22 mouse cellular contexts compared by ENCODE assay signal in genomic region chr1:137991936-137992335, GRCm38 (mm10).
DNase-seq lines count a peak whose midpoint lies in the region; ATAC-seq and TF ChIP-seq lines count a peak whose summit lies in the region.
"Had no signal": no experiment of that assay in that cellular context is flagged by ENCODE, and none has a peak within 500 bp of the region (broad histone marks: within the 10 kb centered on the region; RNA-seq: fewer than 3 reads in every experiment).

No protein-coding gene starts in this region.

- H3K36me3 ChIP-seq in intestine, embryonic 15.5 days: no peaks in the 10 kb centered on the region
- no peaks in the 10 kb centered on the region for H3K36me3 ChIP-seq in intestine, postnatal 0 days (ENCODE audit: control insufficient read depth, insufficient read depth)
- H3K36me3 ChIP-seq in intestine, embryonic 16.5 days (ENCODE audit: control insufficient read depth, insufficient read depth, low read length): no peaks in the 10 kb centered on the region
- H3K36me3 ChIP-seq in hindbrain, embryonic 16.5 days (ENCODE audit: control insufficient read depth, insufficient read depth, low read length): no peaks in the 10 kb centered on the region
- H3K36me3 ChIP-seq: G1E had no signal

- H3K9me3 ChIP-seq in intestine, embryonic 15.5 days: no peaks in the 10 kb centered on the region
- H3K9me3 ChIP-seq in intestine, postnatal 0 days (ENCODE audit: control insufficient read depth): no peaks in the 10 kb centered on the region
- H3K9me3 ChIP-seq in intestine, embryonic 16.5 days (ENCODE audit: control insufficient read depth, low read length): no peaks in the 10 kb centered on the region
- H3K9me3 ChIP-seq in hindbrain, embryonic 16.5 days (ENCODE audit: control insufficient read depth, low read length): no peaks in the 10 kb centered on the region

- intact Hi-C loops in gastrocnemius, postnatal 14 days (cut with DNase I; ENCODE audit: low total_unique reads): no loop called here

- no peak overlapping the region for H3K4me2 ChIP-seq in intestine, embryonic 15.5 days (replicated peaks)
- H3K4me2 ChIP-seq in intestine, postnatal 0 days (replicated peaks; ENCODE audit: low read depth): no peak overlapping the region
- H3K4me2 ChIP-seq in intestine, embryonic 16.5 days (ENCODE audit: low read depth, low read length): no peak overlapping the region
- no peak overlapping the region for H3K4me2 ChIP-seq in hindbrain, embryonic 16.5 days (ENCODE audit: low read length)

- 55% methylated on average over 1 of the region's 1 CpGs for WGBS in intestine, embryonic 15.5 days
- WGBS in intestine, postnatal 0 days: 22% methylated on average over 1 of the region's 1 CpGs
- 62% methylated on average over 1 of the region's 1 CpGs for WGBS in intestine, embryonic 16.5 days
- WGBS in hindbrain, embryonic 16.5 days: 100% methylated on average over 1 of the region's 1 CpGs

- no peak overlapping the region for H3K27ac ChIP-seq in intestine, embryonic 15.5 days
- H3K27ac ChIP-seq in intestine, postnatal 0 days (ENCODE audit: low read depth, low read length): no peak overlapping the region
- H3K27ac ChIP-seq in intestine, embryonic 16.5 days (ENCODE audit: low read length): no peak overlapping the region
- H3K27ac ChIP-seq in hindbrain, embryonic 16.5 days (ENCODE audit: low read depth, low read length): no peak overlapping the region

- DNase-seq in fat pad, adult 2 months (ENCODE audit: extremely low read depth, low read depth, low spot score): peak; percentile 33
- peak; percentile 46 for DNase-seq in gonadal fat pad, adult 2 months (ENCODE audit: low read depth)
- DNase-seq in kidney, postnatal 10 days: no peak
- DNase-seq in gastrocnemius, postnatal 14 days: no peak
- DNase-seq: adrenal gland, adult 2 months; adrenal gland, adult 8-10 months; adrenal gland, postnatal 10 days; adrenal gland, postnatal 14 days; adrenal gland, postnatal 25 days; adrenal gland, postnatal 36 days; B cell, adult 2 months; cerebellum, adult 11 months; cerebellum, adult 11-12 months had no signal

- TF ChIP-seq CTCF in intestine, postnatal 0 days (IDR thresholded peaks at IDR 0.05; ENCODE audit: low read depth): no peak

- H3K4me1 ChIP-seq in intestine, embryonic 15.5 days (replicated peaks): no peaks in the 10 kb centered on the region
- no peaks in the 10 kb centered on the region; the same call in 1 of the 2 replicates for H3K4me1 ChIP-seq in intestine, postnatal 0 days (replicated peaks; ENCODE audit: control insufficient read depth, insufficient read depth, low read length)
- H3K4me1 ChIP-seq in intestine, embryonic 16.5 days (ENCODE audit: control insufficient read depth, insufficient read depth, low read length): no peaks in the 10 kb centered on the region
- H3K4me1 ChIP-seq in hindbrain, embryonic 16.5 days (ENCODE audit: control insufficient read depth, insufficient read depth, low read depth, low read length): no peaks in the 10 kb centered on the region

- H3K27me3 ChIP-seq in intestine, embryonic 15.5 days (replicated peaks): no peaks in the 10 kb centered on the region
- no peaks in the 10 kb centered on the region for H3K27me3 ChIP-seq in intestine, postnatal 0 days (replicated peaks; ENCODE audit: control insufficient read depth, insufficient read depth, low read length)
- H3K27me3 ChIP-seq in intestine, embryonic 16.5 days (replicated peaks; ENCODE audit: control insufficient read depth, insufficient read depth, low read length): no peaks in the 10 kb centered on the region
- H3K27me3 ChIP-seq in hindbrain, embryonic 16.5 days (replicated peaks; ENCODE audit: control insufficient read depth, insufficient read depth, low read length): no peaks in the 10 kb centered on the region
- H3K27me3 ChIP-seq: CH12.LX, Patski had no signal

- no peak overlapping the region for H3K9ac ChIP-seq in intestine, embryonic 15.5 days
- no peak overlapping the region for H3K9ac ChIP-seq in intestine, postnatal 0 days (ENCODE audit: low read depth, low read length)
- H3K9ac ChIP-seq in intestine, embryonic 16.5 days (ENCODE audit: low read depth, low read length): no peak overlapping the region
- no peak overlapping the region for H3K9ac ChIP-seq in hindbrain, embryonic 16.5 days (ENCODE audit: low read depth, low read length)

- no peak overlapping the region for H3K4me3 ChIP-seq in intestine, embryonic 15.5 days (replicated peaks)
- H3K4me3 ChIP-seq in intestine, postnatal 0 days (ENCODE audit: low read depth, low read length): no peak overlapping the region
- H3K4me3 ChIP-seq in intestine, embryonic 16.5 days (ENCODE audit: low read length): no peak overlapping the region
- H3K4me3 ChIP-seq in hindbrain, embryonic 16.5 days (ENCODE audit: low read length): no peak overlapping the region

- ATAC-seq in intestine, embryonic 15.5 days: peak; percentile 71
- ATAC-seq in intestine, postnatal 0 days: no peak
- ATAC-seq in intestine, embryonic 16.5 days: peak; percentile 66
- ATAC-seq in hindbrain, embryonic 16.5 days: no peak
- ATAC-seq: activated CD4-positive, CD25-positive, alpha-beta regulatory T cell, adult 4 months; CD4-positive, CD25-positive, alpha-beta regulatory T cell, adult 4 months; Patski had no signal

Comparison
In these comparisons a context has a peak if more than half of its experiments do, and no peak if none do; other contexts are left out.
1. ATAC-seq: peak in intestine, embryonic 15.5 days (single experiment) and intestine, embryonic 16.5 days (single experiment); none in intestine, postnatal 0 days (single experiment) and hindbrain, embryonic 16.5 days (single experiment).
2. DNase-seq: peak in fat pad, adult 2 months (single experiment) and gonadal fat pad, adult 2 months (single experiment); none in kidney, postnatal 10 days (single experiment) and gastrocnemius, postnatal 14 days (single experiment).